Mouse (Mus musculus) liver, postnatal 0 days (tissue): ENCODE data around the gene Cldn3.

Experiments used
- CTCF ChIP-seq: sonication (generic); IDR thresholded peaks from 2 replicates; pipeline ENCODE4 v1.5.1; 2016; ENCODE audit warnings: antibody characterized with exemption, low read depth
- EP300 ChIP-seq: IDR thresholded peaks from 2 replicates; pipeline ENCODE4 v1.6.1; 2016; ENCODE audit warnings: antibody characterized with exemption, low read depth, mild to moderate bottlenecking

DNA sequence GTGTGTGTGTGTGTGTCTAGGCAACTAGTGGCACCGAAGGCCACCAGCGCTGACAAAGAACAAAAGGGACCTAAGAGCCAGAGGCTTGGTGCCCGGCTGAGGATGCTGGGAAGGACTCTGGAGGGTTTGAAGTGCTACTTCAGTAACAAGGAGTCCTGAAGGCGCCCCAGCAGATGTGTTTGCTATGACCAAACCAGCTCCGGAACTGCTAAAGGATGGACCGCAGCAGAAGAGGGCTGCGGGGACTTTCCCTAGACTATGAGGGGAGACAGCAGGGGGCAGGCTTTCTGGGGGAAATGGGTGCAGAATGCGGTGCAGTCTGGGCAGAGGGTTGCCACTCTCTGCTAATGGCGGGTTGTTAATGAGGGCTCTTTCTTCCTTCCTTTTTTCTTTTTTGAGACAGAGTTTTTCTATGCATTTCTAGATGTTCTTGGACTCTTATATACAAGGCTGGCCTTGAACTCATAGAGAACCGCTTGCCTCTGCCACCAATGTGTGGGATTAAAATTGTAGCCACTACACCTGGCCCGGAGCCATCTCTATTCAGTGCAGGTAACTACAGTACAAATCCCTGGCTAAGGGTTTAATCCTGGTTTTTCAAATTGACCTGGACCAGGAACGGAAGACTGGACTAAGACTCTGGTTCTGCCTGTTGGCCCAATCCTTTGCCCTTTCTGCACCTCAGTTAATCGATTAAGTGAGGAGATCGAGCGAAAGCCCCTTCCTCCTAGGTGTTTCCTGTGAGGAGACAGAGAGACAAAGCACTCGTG is 22.0 kb downstream of the Cldn3 start:
- TF ChIP-seq EP300: no peak
- TF ChIP-seq CTCF: peak; percentile 43
